Mouse (Mus musculus) forebrain, embryonic 12.5 days (tissue): ENCODE measurements around the gene Aar2. TPM values are rescaled to one million over a fixed set of nuclear protein-coding genes. Genes with fewer than 3 reads are reported as not detected.
A peak's percentile ranks its signal among the peaks of the same experiment; 100 is the strongest.

Experiments used
- ATAC-seq: fragments of 200-750 bp; cut with Nextera tagmentation; 2 replicates; pipeline ENCODE4 v1.8.0; 2017; ENCODE audit warnings: moderate TSS enrichment; ENCODE audit not compliant: low FRiP score
- H3K27ac ChIP-seq: fragments of 300-500 bp; sonication (generic); 2 replicates; pipeline ENCODE4 v1.5.1; 2016; ENCODE audit warnings: mild to moderate bottlenecking
- H3K27me3 ChIP-seq: fragments of 300-500 bp; sonication (generic); 2 replicates; pipeline ENCODE4 v1.6.1; 2016; ENCODE audit warnings: mild to moderate bottlenecking
- H3K36me3 ChIP-seq: fragments of 300-500 bp; sonication (generic); replicated peaks from 2 replicates; pipeline ENCODE4 v1.6.1; 2016; ENCODE audit warnings: mild to moderate bottlenecking
- H3K4me1 ChIP-seq: fragments of 300-500 bp; sonication (generic); 2 replicates; pipeline ENCODE4 v1.6.1; 2016
- H3K4me2 ChIP-seq: fragments of 300-500 bp; sonication (generic); 2 replicates; pipeline ENCODE4 v1.6.1; 2016; ENCODE audit warnings: mild to moderate bottlenecking, moderate library complexity
- H3K4me3 ChIP-seq: fragments of 300-500 bp; sonication (generic); replicated peaks from 2 replicates; pipeline ENCODE4 v1.5.1; 2016; ENCODE audit warnings: mild to moderate bottlenecking
- H3K9ac ChIP-seq: fragments of 300-500 bp; sonication (generic); 2 replicates; pipeline ENCODE4 v1.6.1; 2016; ENCODE audit warnings: mild to moderate bottlenecking
- H3K9me3 ChIP-seq: fragments of 300-500 bp; sonication (generic); 2 replicates; pipeline ENCODE4 v1.6.1; 2016
- WGBS: fragments of 180-500 bp; shearing (Covaris S2); methylation state at CpG from one replicate; pipeline ENCODE4 v1.1.7; 2016; 5-methylcytosine and 5-hydroxymethylcytosine counted together
- polyA plus RNA-seq: library from polyadenylated mRNA; unstranded; fragments of >200 nt; fragmentation: Nextera tagmentation; extraction: Ambion mirVana; gene quantifications from 2 replicates; pipeline ENCODE4 v1.2.1, GENCODE M21; 2016

The Aar2 gene
- polyA plus RNA-seq, 1 experiment from 2014 or later = 44.7 TPM

GRCm38 (mm10) chr2:156576850-156577587 lies 29.6 kb downstream of the Aar2 start:
- Histone ChIP-seq H3K4me1 (no peaks in the 10 kb centered on the region), H3K27ac (no peak overlapping the region), H3K4me3 (no peak overlapping the region), H3K36me3 (no peaks in the 10 kb centered on the region), H3K27me3 (no peaks in the 10 kb centered on the region), H3K9me3 (no peaks in the 10 kb centered on the region), H3K4me2 (no peak overlapping the region), H3K9ac (no peak overlapping the region)
- WGBS = 85% methylated on average over 7 of the region's 7 CpGs
- no peak for ATAC-seq

GRCm38 (mm10) chr2:156580507-156580906 lies 33.1 kb downstream of the Aar2 start:
- Histone ChIP-seq H3K27me3 (peaks cover 3% of the 10 kb centered on the region; the same call in 1 of the 2 replicates), H3K9ac (no peak overlapping the region), H3K36me3 (no peaks in the 10 kb centered on the region), H3K9me3 (no peaks in the 10 kb centered on the region), H3K27ac (no peak overlapping the region), H3K4me2 (no peak overlapping the region), H3K4me1 (peaks cover 13% of the 10 kb centered on the region), H3K4me3 (no peak overlapping the region)
- 78% methylated on average over 5 of the region's 5 CpGs for WGBS
- ATAC-seq = no peak

DNA sequence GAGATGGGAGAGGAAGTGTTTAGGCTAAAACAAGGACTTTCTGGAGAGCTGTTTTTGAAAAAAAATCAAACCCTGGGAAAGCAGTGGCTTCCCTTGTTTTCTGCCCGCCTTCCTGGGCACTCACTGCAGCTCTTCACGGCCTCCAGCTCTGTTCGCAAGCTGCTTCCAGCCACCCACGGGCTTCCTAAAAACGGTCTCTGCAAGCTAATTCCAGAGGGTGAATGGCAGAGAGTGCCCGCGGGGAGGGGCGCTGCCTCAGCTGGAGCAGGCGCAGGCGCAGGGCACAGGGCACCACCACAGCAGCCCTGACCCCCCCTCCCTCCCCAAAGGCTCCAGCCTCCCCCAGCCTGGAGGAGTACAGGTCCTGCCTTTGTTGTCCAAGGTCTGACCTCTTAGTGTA lies 33.9 kb downstream of the Aar2 start:
- ATAC-seq = no peak
- 64% methylated on average over 10 of the region's 10 CpGs for WGBS
- no peak overlapping the region for H3K4me3 ChIP-seq
- H3K4me2 ChIP-seq = no peak overlapping the region
- H3K9ac ChIP-seq = no peak overlapping the region
- no peaks in the 10 kb centered on the region for H3K36me3 ChIP-seq
- H3K27me3 ChIP-seq = peaks cover 3% of the 10 kb centered on the region; the same call in 1 of the 2 replicates
- no peak overlapping the region for H3K27ac ChIP-seq
- H3K9me3 ChIP-seq = no peaks in the 10 kb centered on the region
- H3K4me1 ChIP-seq = peaks cover 15% of the 10 kb centered on the region

DNA sequence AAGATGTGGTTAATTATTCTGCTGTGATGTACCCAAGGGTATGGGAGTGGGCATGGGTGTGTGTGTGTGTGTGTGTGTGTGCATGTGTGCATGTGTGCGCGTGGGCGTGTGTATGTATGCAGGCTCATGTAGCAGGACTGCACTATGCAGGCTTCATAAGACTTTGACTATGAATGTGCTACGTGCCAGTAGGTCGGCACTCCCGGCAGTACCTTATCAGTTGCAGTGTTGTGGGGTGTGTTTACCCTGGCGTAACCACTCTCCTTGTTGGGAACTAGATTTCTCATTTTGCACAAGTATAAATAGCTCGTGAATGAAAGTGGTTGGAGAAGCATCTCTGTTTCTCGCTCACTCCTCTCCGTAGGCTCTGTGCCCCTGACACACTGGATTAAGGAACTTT lies 35.5 kb downstream of the Aar2 start:
- no peaks in the 10 kb centered on the region for H3K36me3 ChIP-seq
- no peak overlapping the region for H3K4me2 ChIP-seq
- H3K27ac ChIP-seq = no peak overlapping the region
- ATAC-seq = no peak
- no peak overlapping the region for H3K4me3 ChIP-seq
- no peak overlapping the region for H3K9ac ChIP-seq
- WGBS = 96% methylated on average over 10 of the region's 10 CpGs
- H3K4me1 ChIP-seq = peaks cover 15% of the 10 kb centered on the region
- no peaks in the 10 kb centered on the region for H3K9me3 ChIP-seq
- peaks cover 3% of the 10 kb centered on the region; the same call in 1 of the 2 replicates for H3K27me3 ChIP-seq

DNA sequence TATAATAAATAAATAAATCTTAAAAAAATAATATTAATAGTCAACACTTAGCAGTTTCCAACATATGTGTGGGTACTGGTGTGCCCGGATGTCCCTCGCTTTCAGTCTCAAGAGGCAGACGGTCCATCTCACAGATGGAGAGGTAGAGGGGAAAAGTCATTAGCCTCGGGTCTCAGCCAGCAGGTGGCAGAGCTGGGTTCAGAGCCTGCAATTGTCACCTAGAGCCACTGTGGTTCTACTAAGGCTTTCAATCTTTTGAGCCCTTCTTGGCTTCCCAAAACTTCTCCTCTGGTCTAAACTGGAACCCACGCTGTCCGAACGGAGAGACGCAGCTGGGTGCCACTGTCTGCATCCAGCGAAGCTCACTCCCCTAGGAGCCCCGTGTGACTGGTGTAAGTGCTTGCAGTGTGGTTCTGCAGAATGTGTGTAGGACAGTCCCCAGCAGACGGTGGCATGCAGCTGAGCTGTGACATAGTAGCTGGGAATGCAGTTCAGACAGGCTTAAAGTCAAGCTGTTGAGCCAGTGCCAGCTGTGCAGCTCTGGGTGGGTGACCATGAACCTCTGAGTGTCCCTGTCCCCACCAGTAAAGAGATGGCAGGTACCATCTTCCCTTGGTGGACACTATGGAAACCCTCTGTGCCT lies 36.9 kb downstream of the Aar2 start:
- no peak overlapping the region for H3K9ac ChIP-seq
- no peaks in the 10 kb centered on the region for H3K36me3 ChIP-seq
- H3K27ac ChIP-seq = no peak overlapping the region
- ATAC-seq = no peak
- H3K4me2 ChIP-seq = peak overlapping the region; percentile 47
- H3K4me1 ChIP-seq = peaks cover 15% of the 10 kb centered on the region
- H3K4me3 ChIP-seq = no peak overlapping the region
- WGBS = 66% methylated on average over 11 of the region's 11 CpGs
- no peaks in the 10 kb centered on the region for H3K9me3 ChIP-seq
- peaks cover 3% of the 10 kb centered on the region; the same call in 1 of the 2 replicates for H3K27me3 ChIP-seq

DNA sequence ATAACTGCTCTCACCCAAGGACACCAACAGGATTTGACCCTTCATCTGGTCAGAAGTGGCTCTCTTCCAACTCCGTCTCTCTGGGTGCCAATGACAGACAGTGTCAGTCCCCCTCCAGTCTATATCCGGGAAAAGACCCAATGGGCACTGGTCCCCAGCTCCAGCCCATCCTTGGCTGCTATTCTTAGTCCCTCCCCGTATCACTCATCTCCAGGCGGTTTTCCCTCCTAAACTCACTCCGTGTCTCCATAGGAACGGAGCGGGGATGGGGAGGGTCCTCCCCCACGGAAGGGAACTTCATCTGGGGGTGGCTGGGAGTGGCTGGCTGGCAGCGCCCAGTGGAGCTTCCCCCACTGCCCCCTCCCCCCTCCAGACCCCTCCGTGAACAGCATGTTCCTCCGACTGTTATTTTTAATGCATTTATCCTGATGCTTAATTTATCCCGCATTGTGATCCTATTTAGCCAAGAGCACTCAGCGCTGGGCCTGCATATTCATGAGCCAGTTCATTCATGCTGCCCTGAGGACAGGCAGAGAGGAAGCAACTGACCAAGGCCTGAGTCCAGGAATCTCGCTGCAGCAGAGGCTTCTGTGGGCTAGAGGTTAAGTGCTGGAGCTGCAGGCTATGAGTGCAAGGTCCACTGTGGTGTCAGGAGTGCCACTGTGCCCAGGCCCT lies 37.5 kb downstream of the Aar2 start:
- Histone ChIP-seq H3K4me1 (peaks cover 15% of the 10 kb centered on the region), H3K27me3 (peaks cover 3% of the 10 kb centered on the region; the same call in 1 of the 2 replicates), H3K4me3 (no peak overlapping the region), H3K9me3 (no peaks in the 10 kb centered on the region), H3K9ac (peak overlapping the region; percentile 33; the same call in 1 of the 2 replicates), H3K4me2 (peak overlapping the region; percentile 47), H3K36me3 (no peaks in the 10 kb centered on the region), H3K27ac (peak overlapping the region; percentile 36; the same call in 1 of the 2 replicates)
- ATAC-seq = peak; percentile 49; the same call in 1 of the 2 replicates
- WGBS = 28% methylated on average over 14 of the region's 14 CpGs

- no peak overlapping the region for H3K9ac ChIP-seq
- H3K4me1 ChIP-seq = peaks cover 13% of the 10 kb centered on the region
- no peak for ATAC-seq
- H3K27me3 ChIP-seq = peaks cover under 1% of the 10 kb centered on the region; the same call in 1 of the 2 replicates
- no peaks in the 10 kb centered on the region for H3K9me3 ChIP-seq
- H3K27ac ChIP-seq = no peak overlapping the region
- WGBS = 93% methylated on average over 9 of the region's 9 CpGs
- no peak overlapping the region for H3K4me3 ChIP-seq
- no peak overlapping the region for H3K4me2 ChIP-seq
- H3K36me3 ChIP-seq = no peaks in the 10 kb centered on the region
Observed at GRCm38 (mm10) chr2:156589481-156589880, 42.1 kb downstream of the Aar2 start.

- Histone ChIP-seq H3K9ac (no peak overlapping the region), H3K9me3 (no peaks in the 10 kb centered on the region), H3K4me3 (no peak overlapping the region), H3K27me3 (no peaks in the 10 kb centered on the region), H3K27ac (no peak overlapping the region), H3K4me1 (peaks cover 3% of the 10 kb centered on the region; the same call in 1 of the 2 replicates), H3K36me3 (no peaks in the 10 kb centered on the region), H3K4me2 (no peak overlapping the region)
- ATAC-seq = no peak
- 67% methylated on average over 15 of the region's 15 CpGs for WGBS
Observed at GRCm38 (mm10) chr2:156594987-156595490, 47.7 kb downstream of the Aar2 start.

DNA sequence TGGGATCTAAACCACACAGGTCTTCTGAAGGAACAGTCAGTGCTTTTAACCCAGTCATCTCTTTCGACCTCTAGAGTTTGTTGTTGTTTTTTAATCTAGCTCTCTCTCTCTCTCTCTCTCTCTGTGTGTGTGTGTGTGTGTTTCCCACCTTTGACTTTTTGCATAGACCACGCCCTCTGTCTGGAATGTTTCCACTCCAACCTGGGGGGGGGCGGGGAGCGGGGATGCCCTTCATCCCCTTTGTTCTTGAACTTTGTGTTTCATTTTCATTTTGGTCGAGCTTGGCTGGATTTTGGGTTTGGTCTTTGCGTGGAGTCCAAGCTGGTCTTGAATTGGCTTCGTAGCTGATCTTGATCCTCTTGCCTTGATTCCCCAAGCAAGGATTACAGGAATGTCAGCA lies 55.2 kb downstream of the Aar2 start:
- Histone ChIP-seq H3K9me3 (no peaks in the 10 kb centered on the region), H3K27ac (no peak overlapping the region), H3K4me3 (no peak overlapping the region), H3K27me3 (no peaks in the 10 kb centered on the region), H3K4me2 (no peak overlapping the region), H3K4me1 (no peaks in the 10 kb centered on the region; the same call in 1 of the 2 replicates), H3K36me3 (no peaks in the 10 kb centered on the region), H3K9ac (no peak overlapping the region)
- WGBS = 79% methylated on average over 7 of the region's 7 CpGs
- no peak for ATAC-seq

DNA sequence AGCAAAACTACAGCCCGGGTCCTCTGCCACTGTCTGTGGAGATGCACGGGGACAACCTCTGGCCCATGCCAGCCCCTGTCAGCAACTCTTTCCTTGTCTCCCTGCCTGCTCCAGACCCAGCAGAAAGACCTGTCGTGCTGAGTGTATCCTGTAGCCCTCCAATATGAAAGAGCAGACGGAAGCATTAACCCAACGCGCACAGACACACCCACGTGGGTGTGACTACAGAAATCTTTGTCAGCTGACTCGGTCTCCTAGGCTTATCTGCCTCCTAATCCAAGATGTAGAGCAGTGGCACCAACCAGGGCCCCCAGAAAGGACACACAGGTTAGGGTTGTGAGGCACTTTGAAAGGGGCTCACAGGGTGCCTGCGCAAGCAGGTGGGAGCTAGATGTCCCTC lies 56.3 kb downstream of the Aar2 start:
- H3K4me2 ChIP-seq = no peak overlapping the region
- no peak for ATAC-seq
- H3K9me3 ChIP-seq = no peaks in the 10 kb centered on the region
- H3K4me1 ChIP-seq = no peaks in the 10 kb centered on the region; the same call in 1 of the 2 replicates
- H3K4me3 ChIP-seq = no peak overlapping the region
- no peak overlapping the region for H3K9ac ChIP-seq
- WGBS = 86% methylated on average over 9 of the region's 9 CpGs
- H3K27me3 ChIP-seq = no peaks in the 10 kb centered on the region
- H3K36me3 ChIP-seq = no peaks in the 10 kb centered on the region
- no peak overlapping the region for H3K27ac ChIP-seq

DNA sequence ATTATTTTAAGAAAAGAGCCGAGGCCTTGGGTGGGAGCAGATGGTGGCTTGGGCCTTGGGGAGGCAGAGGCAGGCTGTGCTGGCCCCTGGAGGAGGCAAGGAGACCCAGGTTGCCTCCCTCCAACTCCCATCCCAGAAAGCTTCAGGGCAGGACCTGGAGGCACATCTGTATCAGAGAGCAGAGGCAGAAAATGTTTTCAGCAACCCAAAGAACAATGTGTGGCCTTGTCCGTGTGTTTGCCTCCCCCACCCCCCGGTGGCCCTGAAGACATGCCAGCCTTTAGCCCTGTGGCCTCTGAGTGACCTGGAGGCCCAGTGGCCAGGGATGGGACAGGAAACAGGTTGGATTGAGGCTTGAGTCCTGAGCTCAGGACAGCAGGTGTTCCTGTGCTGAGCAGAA lies 57.8 kb downstream of the Aar2 start:
- no peaks in the 10 kb centered on the region; the same call in 1 of the 2 replicates for H3K4me1 ChIP-seq
- H3K9me3 ChIP-seq = no peaks in the 10 kb centered on the region
- no peak for ATAC-seq
- peaks cover 6% of the 10 kb centered on the region; the same call in 1 of the 2 replicates for H3K27me3 ChIP-seq
- 73% methylated on average over 3 of the region's 3 CpGs for whole genome bisulfite sequencing
- H3K4me2 ChIP-seq = no peak overlapping the region
- H3K27ac ChIP-seq = no peak overlapping the region
- no peaks in the 10 kb centered on the region for H3K36me3 ChIP-seq
- no peak overlapping the region for H3K9ac ChIP-seq
- H3K4me3 ChIP-seq = no peak overlapping the region

GRCm38 (mm10) chr2:156605971-156606370 lies 58.6 kb downstream of the Aar2 start:
- H3K36me3 ChIP-seq = no peaks in the 10 kb centered on the region
- H3K4me3 ChIP-seq = no peak overlapping the region
- H3K9ac ChIP-seq = no peak overlapping the region
- 83% methylated on average over 5 of the region's 5 CpGs for WGBS
- H3K4me2 ChIP-seq = no peak overlapping the region
- no peak for ATAC-seq
- H3K27me3 ChIP-seq = peaks cover 11% of the 10 kb centered on the region; the same call in 1 of the 2 replicates
- no peaks in the 10 kb centered on the region; the same call in 1 of the 2 replicates for H3K4me1 ChIP-seq
- H3K9me3 ChIP-seq = no peaks in the 10 kb centered on the region
- H3K27ac ChIP-seq = no peak overlapping the region
